Mouse (Mus musculus) forebrain, embryonic 15.5 days (tissue): ENCODE measurements around the gene Cdc73. TPM values are rescaled to one million over a fixed set of nuclear protein-coding genes. Genes with fewer than 3 reads are reported as not detected.

Experiments used
- ATAC-seq: fragments of 200-750 bp; cut with Nextera tagmentation; replicated peaks from 2 replicates; pipeline ENCODE4 v1.8.0; 2017; ENCODE audit warnings: mild to moderate bottlenecking, moderate TSS enrichment, moderate library complexity
- H3K27ac ChIP-seq: fragments of 300-500 bp; sonication (generic); replicated peaks from 2 replicates; pipeline ENCODE4 v1.5.1; 2015; ENCODE audit warnings: mild to moderate bottlenecking, inconsistent platforms
- H3K27me3 ChIP-seq: fragments of 300-500 bp; sonication (generic); 2 replicates; pipeline ENCODE4 v1.6.1; 2015; ENCODE audit warnings: inconsistent platforms
- H3K36me3 ChIP-seq: fragments of 300-500 bp; sonication (generic); 2 replicates; pipeline ENCODE4 v1.6.1; 2015; ENCODE audit warnings: mild to moderate bottlenecking, inconsistent platforms
- H3K4me1 ChIP-seq: fragments of 300-500 bp; sonication (generic); 2 replicates; pipeline ENCODE4 v1.6.1; 2015; ENCODE audit warnings: inconsistent platforms
- H3K4me2 ChIP-seq: fragments of 300-500 bp; sonication (generic); replicated peaks from 2 replicates; pipeline ENCODE4 v1.6.1; 2015; ENCODE audit warnings: mild to moderate bottlenecking, inconsistent platforms
- H3K4me3 ChIP-seq: fragments of 300-500 bp; sonication (generic); 2 replicates; pipeline ENCODE4 v1.5.1; 2015; ENCODE audit warnings: mild to moderate bottlenecking, inconsistent platforms
- H3K9ac ChIP-seq: fragments of 300-500 bp; sonication (generic); replicated peaks from 2 replicates; pipeline ENCODE4 v1.6.1; 2015; ENCODE audit warnings: mild to moderate bottlenecking, inconsistent platforms
- H3K9me3 ChIP-seq: fragments of 300-500 bp; sonication (generic); 2 replicates; pipeline ENCODE4 v1.6.1; 2016; ENCODE audit warnings: inconsistent platforms
- WGBS: fragments of 180-500 bp; shearing (Covaris S2); methylation state at CpG from one replicate; pipeline ENCODE4 v1.1.7; 2015; ENCODE audit warnings: mixed read lengths; 5-methylcytosine and 5-hydroxymethylcytosine counted together
- polyA plus RNA-seq: library from polyadenylated mRNA; unstranded; fragments of >200 nt; fragmentation: Nextera tagmentation; extraction: Ambion mirVana; gene quantifications from 2 replicates; pipeline ENCODE4 v1.2.1, GENCODE M21; 2015

Cdc73 gene
- polyA plus RNA-seq: 25.8 and 31.0 TPM in 2 replicates

DNA sequence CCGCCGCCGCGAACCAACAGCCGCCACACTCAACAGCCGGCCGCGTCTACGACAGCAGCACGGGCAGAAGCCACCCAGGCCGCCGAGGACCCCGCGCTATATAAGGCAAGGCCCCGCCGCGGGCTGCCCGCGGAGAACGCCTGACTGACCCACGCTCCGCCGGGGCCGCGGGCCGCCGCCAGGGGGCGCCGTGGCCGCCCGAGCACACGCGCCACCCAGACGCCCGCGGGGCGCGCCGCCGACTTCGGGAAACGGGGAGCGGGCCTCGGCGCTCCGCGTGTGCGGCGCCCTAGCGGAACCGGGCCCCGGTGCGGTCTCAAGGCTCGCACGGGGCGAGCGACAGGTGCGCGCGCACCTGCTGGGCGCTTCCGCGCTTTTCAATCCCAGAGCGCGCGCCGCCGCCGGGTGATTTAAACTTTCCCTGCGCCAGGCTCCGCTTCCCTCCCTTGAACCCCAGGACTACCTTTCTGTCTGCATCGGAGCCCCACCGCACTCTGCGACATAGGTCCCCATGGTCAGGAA is at the start of gene Cdc73:
Gene Cdc73 (minus strand): TSS at position 153 of the 522 bp plus-strand sequence.
- peaks cover 20% of the 10 kb centered on the region for H3K4me1 ChIP-seq
- peak within 1 kb of the TSS; percentile 82 for H3K9ac ChIP-seq
- under 1% methylated on average over 72 of the region's 74 CpGs for WGBS
- peak within 1 kb of the TSS; percentile 77 for H3K4me2 ChIP-seq
- H3K36me3 ChIP-seq: peaks cover 3% of the 10 kb centered on the region; the same call in 1 of the 2 replicates
- peak within 1 kb of the TSS; percentile 95 for H3K27ac ChIP-seq
- peak within 1 kb of the TSS; percentile 96 for H3K4me3 ChIP-seq
- H3K9me3 ChIP-seq: no peaks in the 10 kb centered on the region
- H3K27me3 ChIP-seq: no peaks in the 10 kb centered on the region
- peak; percentile 99 for ATAC-seq

DNA sequence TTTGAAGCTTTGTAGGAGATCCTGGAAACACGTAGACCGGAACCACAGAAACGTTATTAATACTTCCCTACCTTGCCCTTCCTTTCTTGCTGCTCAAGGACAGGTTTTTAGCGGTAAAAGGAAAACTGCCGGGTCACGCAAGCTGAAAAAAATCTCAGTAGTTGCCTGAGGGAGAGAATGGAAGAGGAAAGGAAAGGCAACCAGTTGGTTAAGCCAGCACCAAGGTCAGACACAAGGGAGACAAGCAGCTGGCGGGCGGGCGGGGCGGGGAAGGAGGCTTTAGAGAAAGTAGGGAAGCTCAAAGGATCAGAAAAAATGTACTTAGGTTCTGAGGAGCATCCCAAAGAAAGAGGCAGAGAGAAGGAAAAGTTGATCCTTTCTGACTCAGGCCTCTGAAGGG is 43.2 kb upstream of the Cdc73 start:
- Histone ChIP-seq H3K9me3 (no peaks in the 10 kb centered on the region), H3K36me3 (peaks cover 53% of the 10 kb centered on the region), H3K27ac (no peak overlapping the region), H3K4me1 (peaks cover 18% of the 10 kb centered on the region), H3K4me3 (no peak overlapping the region), H3K4me2 (no peak overlapping the region), H3K27me3 (no peaks in the 10 kb centered on the region), H3K9ac (no peak overlapping the region)
- 89% methylated on average over 10 of the region's 10 CpGs for WGBS
- ATAC-seq: no peak

DNA sequence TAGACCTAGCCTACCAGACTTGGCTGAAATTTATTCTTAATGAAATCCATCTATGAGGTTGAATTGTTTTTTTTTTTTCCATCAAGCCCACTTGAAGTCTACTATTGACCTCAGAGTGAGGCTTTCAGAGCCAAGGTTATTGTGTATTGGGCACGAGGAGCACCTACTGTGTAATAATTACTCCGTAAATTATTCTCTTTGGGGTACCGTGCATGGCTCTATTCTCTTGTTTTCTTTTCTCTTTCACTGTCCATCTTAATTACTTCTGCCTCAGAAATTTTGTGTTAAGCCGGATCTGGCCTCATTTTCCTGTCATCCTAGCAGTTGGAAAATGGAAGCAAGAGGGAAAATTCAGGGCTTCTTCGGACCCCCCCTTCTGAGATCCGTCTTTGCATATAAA is 39.5 kb upstream of the Cdc73 start:
- Histone ChIP-seq H3K4me1 (peaks cover 28% of the 10 kb centered on the region), H3K36me3 (peaks cover 40% of the 10 kb centered on the region), H3K27ac (peak overlapping the region; percentile 71), H3K4me3 (no peak overlapping the region), H3K4me2 (no peak overlapping the region), H3K9ac (no peak overlapping the region), H3K27me3 (no peaks in the 10 kb centered on the region), H3K9me3 (no peaks in the 10 kb centered on the region)
- 7% methylated on average over 6 of the region's 6 CpGs for WGBS
- ATAC-seq: no peak

GRCm38 (mm10) chr1:143741331-143741730 is 38.6 kb upstream of the Cdc73 start:
- Histone ChIP-seq H3K9me3 (no peaks in the 10 kb centered on the region), H3K27me3 (no peaks in the 10 kb centered on the region), H3K27ac (0 out of 2 replicates have a peak overlapping the region, but pooled peaks have one; percentile 71), H3K9ac (no peak overlapping the region), H3K4me2 (no peak overlapping the region), H3K36me3 (peaks cover 31% of the 10 kb centered on the region), H3K4me3 (no peak overlapping the region), H3K4me1 (peaks cover 28% of the 10 kb centered on the region)
- WGBS: 63% methylated on average over 5 of the region's 5 CpGs
- no peak for ATAC-seq

GRCm38 (mm10) chr1:143740581-143740980 is 37.9 kb upstream of the Cdc73 start:
- no peak overlapping the region; the same call in 1 of the 2 replicates for H3K4me3 ChIP-seq
- H3K9ac ChIP-seq: no peak overlapping the region
- WGBS: 81% methylated on average over 10 of the region's 10 CpGs
- H3K36me3 ChIP-seq: peaks cover 29% of the 10 kb centered on the region
- ATAC-seq: no peak
- peaks cover 28% of the 10 kb centered on the region for H3K4me1 ChIP-seq
- H3K9me3 ChIP-seq: no peaks in the 10 kb centered on the region
- H3K27me3 ChIP-seq: no peaks in the 10 kb centered on the region
- peak overlapping the region; percentile 95; the same call in 1 of the 2 replicates for H3K27ac ChIP-seq
- H3K4me2 ChIP-seq: peak overlapping the region; percentile 60

DNA sequence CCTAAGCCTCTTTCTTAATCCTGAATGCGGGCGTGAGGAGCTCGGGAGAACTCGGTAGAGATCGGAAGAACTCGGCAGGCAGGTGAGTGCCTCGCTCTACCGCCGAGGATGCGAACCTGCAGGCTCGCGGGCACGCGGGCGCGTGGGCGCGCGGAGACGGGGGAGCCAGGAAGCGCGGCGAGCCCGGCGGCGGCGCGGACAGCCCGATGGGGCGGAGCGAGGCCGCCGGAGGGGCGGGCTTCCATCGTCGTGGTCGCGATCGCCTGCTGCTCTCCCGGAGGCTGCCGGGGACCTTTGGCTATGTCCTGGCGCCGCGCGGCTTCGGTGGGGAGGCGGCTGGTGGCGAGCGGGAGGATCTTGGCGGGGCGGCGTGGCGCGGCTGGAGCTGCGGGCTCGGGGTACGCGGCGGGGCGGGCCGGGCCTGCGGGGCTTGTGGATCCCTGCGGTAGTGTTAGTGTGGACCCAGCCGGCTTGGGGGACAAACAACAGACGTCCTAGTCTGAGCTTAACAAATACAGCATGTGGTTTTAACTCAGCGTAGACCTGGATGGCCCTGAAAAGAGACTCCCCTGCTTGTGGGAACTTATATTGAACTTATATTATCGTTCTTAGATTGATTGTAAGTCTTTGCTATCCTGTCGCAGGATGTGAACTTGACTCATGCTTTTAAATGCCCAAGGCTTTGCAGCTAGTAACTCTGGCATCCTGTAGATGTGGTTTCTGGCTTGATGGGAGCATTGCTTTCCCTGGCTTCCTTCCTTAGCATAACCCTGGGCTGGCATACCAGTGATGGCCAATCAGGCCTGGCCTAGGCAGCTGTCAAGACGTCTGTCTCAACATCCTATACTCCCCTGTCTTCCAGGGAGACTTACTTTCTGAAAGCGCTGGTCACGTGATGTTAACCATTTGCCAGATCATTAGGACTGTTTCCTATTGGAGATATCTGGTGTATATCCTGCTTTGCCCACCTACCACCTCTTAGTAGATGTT is 37.0 kb upstream of the Cdc73 start:
- Histone ChIP-seq H3K9ac (peak overlapping the region; percentile 88), H3K4me2 (peak overlapping the region; percentile 60), H3K27me3 (no peaks in the 10 kb centered on the region), H3K4me3 (peak overlapping the region; percentile 81), H3K9me3 (no peaks in the 10 kb centered on the region), H3K4me1 (peaks cover 28% of the 10 kb centered on the region), H3K36me3 (peaks cover 20% of the 10 kb centered on the region; the same call in 1 of the 2 replicates), H3K27ac (peak overlapping the region; percentile 95)
- WGBS: under 1% methylated on average over 71 of the region's 71 CpGs
- peak; percentile 92 for ATAC-seq

GRCm38 (mm10) chr1:143738811-143739210 is 36.1 kb upstream of the Cdc73 start:
- no peaks in the 10 kb centered on the region for H3K9me3 ChIP-seq
- H3K4me2 ChIP-seq: peak overlapping the region; percentile 60
- peak overlapping the region; percentile 81 for H3K4me3 ChIP-seq
- peaks cover 28% of the 10 kb centered on the region for H3K4me1 ChIP-seq
- H3K9ac ChIP-seq: peak overlapping the region; percentile 88
- H3K27ac ChIP-seq: peak overlapping the region; percentile 95
- H3K36me3 ChIP-seq: peaks cover 14% of the 10 kb centered on the region; the same call in 1 of the 2 replicates
- ATAC-seq: peak; percentile 18; the same call in 1 of the 2 replicates
- H3K27me3 ChIP-seq: no peaks in the 10 kb centered on the region
- 25% methylated on average over 11 of the region's 11 CpGs for WGBS

GRCm38 (mm10) chr1:143733914-143734410 is 31.3 kb upstream of the Cdc73 start:
- Histone ChIP-seq H3K4me3 (no peak overlapping the region), H3K9ac (no peak overlapping the region), H3K36me3 (no peaks in the 10 kb centered on the region), H3K27me3 (no peaks in the 10 kb centered on the region), H3K4me1 (no peaks in the 10 kb centered on the region), H3K27ac (no peak overlapping the region), H3K4me2 (no peak overlapping the region), H3K9me3 (no peaks in the 10 kb centered on the region)
- WGBS: 69% methylated on average over 5 of the region's 5 CpGs
- no peak for ATAC-seq

DNA sequence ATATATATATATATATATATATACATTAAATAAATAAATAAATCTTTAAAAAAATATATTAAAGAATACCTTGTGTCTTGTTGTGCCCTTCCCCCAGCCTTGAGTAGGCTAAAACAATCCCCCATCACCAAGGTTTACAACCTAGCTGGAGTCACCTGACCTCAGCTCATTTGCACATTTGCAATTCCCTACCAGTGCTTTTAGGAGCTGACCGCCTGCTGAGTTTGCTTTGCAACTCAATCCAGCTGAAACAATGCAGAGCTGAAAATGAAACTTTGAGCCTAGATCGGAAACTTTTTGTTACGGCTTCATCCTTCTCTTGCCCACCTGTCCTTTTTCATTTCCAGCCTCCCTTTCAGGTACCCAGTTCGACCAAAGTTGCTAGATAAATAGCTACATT is 29.0 kb upstream of the Cdc73 start:
- H3K36me3 ChIP-seq: no peaks in the 10 kb centered on the region
- no peak overlapping the region for H3K4me3 ChIP-seq
- H3K27ac ChIP-seq: no peak overlapping the region
- H3K4me1 ChIP-seq: no peaks in the 10 kb centered on the region
- WGBS: 36% methylated on average over 4 of the region's 4 CpGs
- no peak overlapping the region for H3K4me2 ChIP-seq
- no peak overlapping the region for H3K9ac ChIP-seq
- H3K9me3 ChIP-seq: no peaks in the 10 kb centered on the region
- H3K27me3 ChIP-seq: no peaks in the 10 kb centered on the region
- no peak for ATAC-seq

- Histone ChIP-seq H3K4me2 (no peak overlapping the region), H3K4me1 (no peaks in the 10 kb centered on the region), H3K27me3 (no peaks in the 10 kb centered on the region), H3K4me3 (no peak overlapping the region), H3K9ac (no peak overlapping the region), H3K9me3 (no peaks in the 10 kb centered on the region), H3K36me3 (no peaks in the 10 kb centered on the region), H3K27ac (no peak overlapping the region)
- ATAC-seq: no peak
- WGBS: 68% methylated on average over 2 of the region's 2 CpGs
These were observed 28.2 kb upstream of the Cdc73 start for GRCm38 (mm10) chr1:143730899-143731298.

DNA sequence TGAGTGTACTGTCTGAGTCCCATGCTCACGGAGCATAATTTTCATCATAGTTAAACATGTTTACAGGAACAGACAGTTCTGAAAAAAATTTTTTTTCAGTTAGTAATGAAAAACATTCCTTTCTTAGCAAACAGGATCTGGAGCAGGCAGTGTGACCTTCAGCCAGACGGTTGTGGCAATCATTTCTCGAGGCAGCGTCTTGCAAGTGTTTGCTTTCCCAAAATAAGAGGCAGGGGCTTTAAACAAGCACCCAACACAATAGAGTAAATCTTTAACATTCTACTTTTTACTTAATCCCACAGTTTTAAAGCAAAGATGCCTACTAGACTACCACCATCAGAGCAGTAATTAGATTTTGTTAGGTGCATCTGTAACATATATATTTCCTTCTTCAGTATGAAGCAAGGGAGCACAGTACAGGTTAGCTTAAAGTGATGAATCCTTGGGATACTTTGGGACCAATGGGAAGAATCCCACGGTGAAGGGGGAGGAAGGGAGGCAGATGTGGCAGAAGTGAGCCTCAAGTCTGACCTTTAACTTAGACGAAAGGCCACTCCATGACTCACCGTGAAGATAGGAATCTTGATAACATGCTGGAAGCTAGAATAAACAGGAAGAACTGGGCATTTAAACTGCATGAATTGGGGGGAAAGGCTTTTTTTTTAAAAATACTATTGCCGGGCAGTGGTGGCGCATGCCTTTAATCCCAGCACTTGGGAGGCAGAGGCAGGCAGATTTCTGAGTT is 25.2 kb upstream of the Cdc73 start:
- Histone ChIP-seq H3K27ac (no peak overlapping the region), H3K9me3 (no peaks in the 10 kb centered on the region), H3K4me2 (no peak overlapping the region), H3K27me3 (no peaks in the 10 kb centered on the region), H3K36me3 (no peaks in the 10 kb centered on the region), H3K9ac (no peak overlapping the region), H3K4me1 (no peaks in the 10 kb centered on the region), H3K4me3 (no peak overlapping the region)
- ATAC-seq: no peak
- WGBS: 85% methylated on average over 9 of the region's 9 CpGs
